Mouse (Mus musculus) retina, adult 2 months (tissue): ENCODE results near the gene Mgat3.

Experiments used
- DNase-seq: peaks from one replicate; pipeline ENCODE4 v3.0.0-alpha.2; 2012; ENCODE audit warnings: low read depth, low spot score

Gene Mgat3

DNA sequence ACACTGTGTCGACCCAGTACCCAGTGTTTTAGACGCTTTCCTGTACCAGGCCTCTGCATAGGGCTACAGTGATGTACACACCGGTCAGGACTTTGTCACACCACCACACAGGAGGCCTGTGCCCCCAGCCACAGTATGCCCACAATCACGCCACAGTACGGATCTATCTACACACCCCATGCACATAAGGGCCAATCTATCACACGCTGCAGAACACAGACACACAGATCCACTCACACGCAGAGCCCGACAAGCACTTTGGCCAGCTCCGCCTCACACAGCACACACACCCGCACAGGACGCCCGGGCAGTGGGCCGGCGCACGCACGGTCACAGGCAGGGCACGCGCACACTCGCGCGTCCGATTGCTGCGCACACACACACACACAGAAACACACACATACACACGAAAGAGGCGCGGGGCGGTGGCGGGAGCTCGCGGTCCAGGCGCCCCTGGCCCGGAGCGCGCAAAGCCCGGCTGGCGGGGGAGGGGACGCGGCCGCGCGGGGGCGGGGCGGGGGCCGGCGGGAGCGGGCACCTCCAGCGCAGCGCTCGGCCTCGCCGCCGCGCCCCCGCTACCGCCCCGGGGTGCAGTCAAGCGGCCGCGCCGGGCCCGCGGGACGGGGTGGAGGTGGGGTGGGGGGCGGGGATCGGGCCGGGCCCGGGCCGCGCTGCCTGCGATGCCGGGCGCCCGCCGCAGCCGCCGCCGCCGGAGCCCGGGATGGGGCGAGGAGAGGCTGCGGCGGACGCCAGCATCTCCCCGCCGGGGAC is at the start of gene Mgat3:
Mgat3 (plus strand) TSS at position 721 of the 771 bp plus-strand sequence.
- DNase-seq: peak; percentile 18

DNA sequence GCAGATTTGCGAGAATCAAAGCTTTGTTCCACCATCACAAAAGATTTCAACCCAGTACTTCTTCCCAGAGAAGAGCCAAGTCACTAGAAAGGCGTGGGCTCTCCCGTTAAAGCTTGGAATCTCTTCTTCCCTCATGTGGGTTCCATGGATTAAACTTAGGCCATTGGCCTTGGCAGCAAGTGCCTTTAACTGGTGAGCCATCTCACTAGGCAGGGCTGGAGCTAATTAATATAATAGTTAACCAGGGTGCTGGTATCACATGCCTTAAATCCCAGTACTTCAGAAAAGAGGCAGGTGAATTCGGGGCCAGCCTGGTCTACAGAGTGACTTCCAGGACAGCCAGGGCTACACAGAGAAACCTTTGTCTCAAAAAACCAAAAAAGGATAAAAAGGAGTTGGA is 48.9 kb upstream of the Mgat3 start:
- no peak for DNase-seq

DNA sequence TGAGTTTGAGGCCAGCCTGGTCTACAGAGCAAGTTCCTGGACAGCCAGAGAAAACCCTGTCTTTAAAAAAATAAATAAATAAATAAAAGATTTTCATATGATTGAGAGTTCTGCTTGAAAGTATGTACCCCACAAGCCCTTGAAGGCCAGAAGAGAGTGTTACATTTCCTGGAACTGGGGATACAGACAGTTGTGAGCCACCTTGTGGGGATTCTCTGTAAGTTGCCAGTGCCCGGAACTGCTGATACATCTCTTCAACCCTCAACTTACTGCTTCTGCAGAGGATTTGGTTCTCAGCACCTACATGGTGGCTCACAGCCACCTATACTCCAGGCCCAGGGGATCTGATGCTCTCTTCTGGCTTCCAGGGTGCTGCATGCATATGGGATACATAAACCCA is 46.3 kb upstream of the Mgat3 start:
- DNase-seq: no peak

DNA sequence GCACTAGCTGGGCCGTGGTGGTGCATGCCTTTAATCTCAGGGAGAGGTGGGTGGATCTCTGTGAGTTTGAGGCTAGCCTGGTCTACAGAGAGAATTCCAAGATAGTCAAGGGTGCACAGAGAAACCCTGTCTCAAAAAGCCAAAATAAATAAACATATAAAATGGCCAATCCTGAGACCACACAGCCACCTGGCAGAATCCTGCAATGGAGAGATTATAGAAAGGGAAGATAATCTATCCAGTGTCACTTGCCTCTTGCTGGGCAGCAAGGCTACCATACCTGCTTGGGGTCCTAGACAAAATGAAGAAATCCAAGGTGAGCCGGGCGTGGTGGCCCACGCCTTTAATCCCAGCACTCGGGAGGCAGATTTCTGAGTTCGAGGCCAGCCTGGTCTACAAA is 43.5 kb upstream of the Mgat3 start:
- DNase-seq: no peak

DNA sequence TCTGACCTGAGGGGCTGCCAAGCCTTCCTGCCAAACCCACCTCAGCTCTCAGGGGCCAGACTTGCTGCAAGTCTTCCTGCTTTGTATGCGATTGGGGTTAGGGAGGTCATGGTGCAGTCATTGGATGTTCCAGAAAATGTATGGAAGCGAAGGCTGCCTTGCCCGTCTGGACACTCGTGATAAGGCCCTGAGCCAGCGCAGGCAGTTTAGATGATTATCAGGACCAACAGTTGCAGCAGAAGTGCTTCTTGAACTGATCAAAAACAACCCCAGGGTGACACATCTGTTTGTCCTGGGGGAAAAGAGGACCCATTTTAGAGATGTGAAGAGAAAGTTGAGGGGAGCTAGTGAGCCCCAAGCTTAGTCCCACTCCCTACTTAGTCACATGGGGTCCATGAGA is 42.8 kb upstream of the Mgat3 start:
- DNase-seq: no peak

DNA sequence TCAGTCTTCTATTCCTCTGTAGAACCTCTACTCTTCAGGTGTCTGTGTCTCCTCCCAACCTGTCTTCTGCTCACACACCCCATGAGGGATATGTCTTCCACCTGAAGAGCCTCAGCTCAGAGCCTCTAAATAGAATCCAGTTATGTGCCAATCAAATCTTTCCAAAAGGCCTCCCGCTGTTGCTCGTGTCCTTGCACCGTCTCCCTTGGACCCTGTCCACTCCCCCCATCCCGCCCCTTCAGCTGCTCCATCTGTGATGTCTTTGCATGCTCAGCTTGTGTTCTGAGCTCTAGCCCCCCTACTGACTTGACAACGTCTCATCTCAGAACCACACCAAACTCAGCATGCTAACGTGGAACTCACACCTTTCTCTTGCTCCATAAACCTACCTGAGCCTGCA is 42.1 kb upstream of the Mgat3 start:
- DNase-seq: no peak

DNA sequence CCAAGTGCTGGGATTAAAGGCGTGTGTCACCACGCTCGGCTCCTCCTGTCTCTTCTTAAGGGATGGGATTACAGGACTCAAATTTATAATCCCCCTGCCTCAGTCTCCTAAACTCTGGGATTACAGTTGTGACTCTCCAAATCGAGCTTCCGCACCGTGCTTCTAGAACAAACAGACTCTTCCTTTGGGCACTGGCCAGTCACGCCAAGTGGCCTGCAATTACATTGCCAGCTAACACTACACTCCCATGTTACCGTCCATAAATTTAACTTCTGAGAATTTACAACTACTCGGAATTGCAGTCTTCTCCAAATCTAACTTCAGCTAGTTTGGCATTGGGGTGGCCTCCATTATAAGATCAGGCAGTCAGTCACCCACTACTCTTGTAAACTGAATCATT is 41.1 kb upstream of the Mgat3 start:
- DNase-seq: no peak

DNA sequence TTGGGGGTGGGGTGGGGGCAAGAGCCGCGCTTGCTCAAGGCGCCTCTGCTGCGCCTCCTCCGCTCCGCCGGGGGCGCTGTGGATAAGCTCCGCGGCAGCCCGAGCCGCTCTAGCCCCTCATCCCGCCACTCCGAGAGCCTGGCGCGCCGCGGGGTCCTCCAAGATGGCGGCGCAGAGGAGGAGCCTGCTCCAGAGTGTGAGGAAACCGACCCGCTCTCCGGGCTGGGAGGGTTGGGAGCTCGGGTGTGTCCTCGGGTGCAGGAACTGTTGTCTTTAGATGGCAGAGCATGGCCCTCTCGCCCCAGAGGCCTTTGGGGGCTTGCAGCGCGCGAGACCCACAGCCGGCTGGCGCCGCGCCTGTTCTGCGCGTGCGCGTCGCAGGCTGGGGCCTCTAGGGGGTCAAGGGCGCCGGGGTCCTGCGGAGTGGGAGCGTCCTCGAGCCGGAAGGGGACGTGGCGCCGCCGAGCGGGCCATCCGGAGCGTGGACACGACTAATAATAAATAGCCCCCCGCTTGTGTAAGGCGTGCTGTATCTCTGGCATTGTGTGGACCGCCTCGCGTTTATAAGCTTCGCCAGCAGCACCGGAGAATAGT is 40.4 kb upstream of the Mgat3 start, which contains the start of gene Tab1:
Tab1 (plus strand) TSS at position 135 of the 594 bp plus-strand sequence.
- peak; percentile 78 for DNase-seq

DNA sequence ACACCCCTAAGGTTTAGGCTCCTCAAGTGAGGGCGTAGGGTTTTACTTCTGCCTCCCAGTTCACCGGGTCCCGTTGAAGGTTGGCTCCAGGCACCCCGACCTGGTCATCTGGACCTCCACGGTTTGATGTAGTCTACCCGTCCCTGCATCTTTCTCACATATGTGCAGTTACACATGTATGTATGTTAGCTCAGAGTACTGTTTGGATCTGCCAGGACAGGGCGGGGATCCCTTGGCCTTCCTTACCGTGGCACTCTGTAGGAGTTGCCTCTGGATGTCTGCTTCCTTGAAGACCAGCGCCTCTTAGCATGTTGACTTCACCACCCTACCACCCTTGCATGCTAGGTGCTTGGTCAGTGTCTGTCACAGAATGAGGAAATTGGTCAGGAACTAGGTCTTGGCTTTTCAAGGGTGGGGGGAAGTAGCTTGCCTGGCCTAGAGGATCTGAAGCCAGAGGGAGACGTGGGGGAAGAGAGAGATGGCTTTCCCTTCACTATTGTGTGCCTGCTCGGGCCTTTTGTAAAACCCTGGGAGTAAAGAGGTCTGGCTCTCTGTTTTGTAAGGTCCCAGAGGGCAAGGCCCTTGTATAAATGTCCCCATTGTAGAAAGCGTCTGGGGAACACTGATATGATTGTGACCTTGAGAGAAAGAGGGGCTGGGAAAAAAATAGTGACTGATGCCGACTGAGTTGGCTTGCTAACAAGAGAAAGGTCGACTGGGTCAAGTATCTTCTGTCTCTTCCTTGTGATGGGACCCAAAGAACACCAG is 39.7 kb upstream of the Mgat3 start:
- DNase-seq: no peak

DNA sequence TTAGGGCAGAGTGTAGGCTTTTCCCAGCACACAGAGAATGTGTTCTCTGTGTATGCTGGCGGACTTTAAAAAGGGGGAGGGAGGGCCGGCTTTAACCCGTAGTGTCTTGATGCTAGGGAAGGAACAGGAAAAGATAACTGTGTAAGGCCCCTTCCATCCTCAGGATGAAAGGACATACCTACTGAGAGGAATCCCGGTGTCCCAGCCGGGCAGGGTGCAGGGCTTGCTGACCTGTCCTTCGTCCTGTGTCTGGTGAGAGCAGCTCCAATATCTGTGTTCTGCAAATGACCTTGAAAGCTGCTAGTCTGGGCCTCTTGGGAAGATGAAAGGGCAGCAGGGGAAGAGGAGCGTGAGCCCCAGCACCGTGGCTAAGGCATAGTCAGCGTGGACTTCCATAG is 39.1 kb upstream of the Mgat3 start:
- DNase-seq: no peak

DNA sequence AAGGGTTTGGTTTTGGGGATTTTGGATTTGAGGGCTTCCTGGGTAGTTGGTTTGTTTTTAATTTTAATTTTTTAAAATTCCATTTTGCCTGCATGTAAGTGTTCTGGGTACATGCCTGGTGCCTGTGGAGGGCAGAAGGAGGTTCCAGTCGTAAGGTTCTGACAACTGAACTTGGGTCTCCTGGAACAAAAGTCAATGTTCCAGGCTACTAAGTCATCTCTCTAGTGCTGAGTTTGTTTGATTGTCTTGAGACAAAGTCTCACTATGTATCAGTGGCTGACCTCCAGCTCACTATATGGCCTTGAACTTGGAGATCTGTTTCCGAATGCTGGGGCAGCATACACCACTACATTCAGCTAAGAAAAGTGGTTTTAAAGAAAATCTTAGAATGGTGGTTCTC is 38.0 kb upstream of the Mgat3 start:
- no peak for DNase-seq

DNA sequence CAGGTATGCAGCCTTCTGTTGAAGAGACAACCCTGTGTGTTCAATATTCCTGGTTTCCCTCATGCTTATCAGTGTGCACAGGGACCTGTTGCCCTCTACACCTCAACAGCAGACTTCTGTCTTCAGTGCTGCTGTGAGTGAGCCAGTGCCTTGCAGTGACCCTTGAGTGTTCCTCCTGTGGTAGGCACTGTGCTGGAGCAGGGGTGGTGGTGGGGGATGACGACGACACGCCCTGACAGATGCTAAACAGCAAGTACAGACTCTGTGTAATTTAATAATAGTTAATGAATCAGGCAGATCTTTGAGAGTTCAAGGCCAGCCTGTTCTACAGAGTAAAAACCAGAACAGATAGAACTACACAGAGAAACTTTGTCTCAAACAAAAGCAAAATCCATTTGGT is 36.9 kb upstream of the Mgat3 start:
- no peak for DNase-seq

DNA sequence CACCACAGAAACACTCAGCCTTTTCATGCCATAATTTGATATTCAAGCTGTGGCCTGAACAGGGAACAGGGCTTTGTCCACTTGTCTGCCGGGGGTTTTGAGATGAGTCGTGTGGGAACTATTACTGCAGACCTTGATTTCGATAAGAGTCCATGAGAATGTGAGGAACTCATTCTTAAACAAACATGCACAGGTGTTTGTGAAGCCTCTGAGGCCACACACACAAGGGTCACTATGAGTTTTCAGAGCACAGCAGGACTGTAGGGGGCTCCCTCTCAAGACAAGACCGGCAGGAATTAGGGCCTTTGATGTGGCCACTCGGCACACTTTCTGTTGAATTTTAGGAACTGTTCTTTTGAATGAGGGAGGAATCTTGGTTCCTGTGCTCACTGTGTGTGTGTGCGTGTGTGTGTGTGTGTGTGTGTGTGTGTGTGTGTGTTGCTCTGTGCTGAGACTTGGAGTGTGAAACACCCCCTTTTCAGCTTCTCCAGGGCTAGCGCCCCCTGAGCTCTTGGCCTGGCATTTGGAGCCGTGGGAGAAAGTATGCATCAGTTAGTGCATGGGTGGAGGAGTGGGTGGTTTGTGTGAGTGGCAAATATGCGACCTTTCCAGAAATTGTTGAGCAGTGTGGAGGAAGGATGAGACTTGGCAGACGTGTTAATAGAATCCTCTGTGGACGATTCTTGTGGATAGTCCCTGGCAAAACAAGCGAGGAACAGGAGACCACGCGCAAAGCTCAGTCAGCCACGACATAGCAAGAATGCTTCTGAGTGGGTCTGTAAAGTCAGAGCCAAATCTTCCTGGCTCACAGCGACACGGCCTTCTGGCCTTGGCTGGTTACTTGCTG is 35.4 kb upstream of the Mgat3 start:
- no peak for DNase-seq

DNA sequence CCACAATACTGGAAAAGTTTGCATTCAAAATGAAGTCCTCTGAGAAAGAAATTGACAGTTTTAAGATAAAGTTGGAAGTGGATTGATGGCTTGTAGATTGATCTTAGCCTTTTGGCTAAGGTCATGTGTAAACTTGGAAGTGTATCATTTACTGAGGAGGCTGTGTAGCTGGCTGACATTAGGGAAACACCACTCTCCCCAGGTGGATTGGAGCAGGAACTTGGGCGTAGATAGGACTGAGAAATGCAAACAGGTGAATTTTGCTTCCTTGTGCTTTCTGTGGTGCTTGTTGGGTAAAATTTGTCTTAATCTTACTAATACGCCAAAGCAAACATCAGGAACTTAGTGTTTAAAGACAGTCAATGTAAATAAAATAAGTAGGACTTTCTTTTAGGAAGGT is 33.2 kb upstream of the Mgat3 start:
- DNase-seq: no peak

DNA sequence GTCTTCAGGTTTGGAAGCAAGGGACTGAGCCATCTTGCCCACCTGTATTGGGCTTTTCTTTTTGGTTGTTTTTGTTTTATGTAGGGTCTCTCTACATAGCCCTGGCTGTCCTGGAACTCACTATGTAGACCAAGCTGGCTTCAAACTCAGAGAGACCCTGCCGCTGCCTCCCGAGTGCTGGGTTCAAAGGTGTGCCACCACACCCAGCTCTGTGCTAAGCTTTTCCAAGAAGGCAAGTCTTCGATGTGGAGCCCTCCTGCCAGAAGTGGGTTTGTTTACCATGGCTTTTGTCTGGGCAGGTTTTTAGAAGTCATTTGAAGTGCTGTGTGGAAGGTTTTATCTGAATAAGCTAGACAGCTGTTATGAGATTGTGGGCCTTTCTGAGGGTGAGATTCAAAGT is 32.6 kb upstream of the Mgat3 start:
- DNase-seq: no peak

DNA sequence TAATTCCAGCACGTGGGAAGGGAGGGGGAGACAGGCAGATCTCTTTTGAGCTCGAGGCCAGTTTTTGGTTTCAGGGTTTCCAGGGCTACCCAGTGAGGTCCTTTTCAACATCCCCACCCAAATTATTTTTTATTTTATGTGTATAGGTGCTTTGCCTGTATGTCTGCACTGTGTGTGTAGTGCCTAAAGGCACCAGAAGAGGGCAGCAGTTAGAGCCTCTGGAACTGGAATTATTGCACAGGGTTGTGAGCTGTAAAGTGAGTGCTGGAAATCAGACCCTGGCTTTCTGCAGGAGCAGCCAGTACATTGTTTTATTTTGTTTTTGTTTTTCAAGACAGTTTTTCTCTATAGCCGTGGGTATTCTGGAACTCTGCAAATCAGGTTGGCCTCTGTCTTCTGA is 31.4 kb upstream of the Mgat3 start:
- DNase-seq: no peak

DNA sequence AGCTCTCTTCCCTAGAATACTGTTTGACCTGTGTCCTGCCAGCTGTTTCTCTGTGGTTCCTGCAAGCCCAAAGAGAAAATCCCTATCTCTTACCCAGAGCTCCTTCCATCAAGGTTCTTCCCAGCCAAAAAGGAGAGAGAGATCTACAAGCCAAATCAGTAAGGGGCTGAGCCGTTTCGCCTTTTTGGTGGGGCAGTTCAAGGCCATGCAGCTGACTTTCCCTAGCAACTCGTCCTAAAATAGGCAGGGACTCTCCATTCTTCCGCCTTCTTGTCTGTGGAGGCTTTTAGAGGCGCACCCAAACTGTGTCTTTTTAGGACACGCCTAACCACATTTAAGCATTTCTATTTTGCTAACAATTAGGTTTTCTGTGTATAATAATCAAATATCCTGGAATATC is 29.8 kb upstream of the Mgat3 start:
- no peak for DNase-seq

DNA sequence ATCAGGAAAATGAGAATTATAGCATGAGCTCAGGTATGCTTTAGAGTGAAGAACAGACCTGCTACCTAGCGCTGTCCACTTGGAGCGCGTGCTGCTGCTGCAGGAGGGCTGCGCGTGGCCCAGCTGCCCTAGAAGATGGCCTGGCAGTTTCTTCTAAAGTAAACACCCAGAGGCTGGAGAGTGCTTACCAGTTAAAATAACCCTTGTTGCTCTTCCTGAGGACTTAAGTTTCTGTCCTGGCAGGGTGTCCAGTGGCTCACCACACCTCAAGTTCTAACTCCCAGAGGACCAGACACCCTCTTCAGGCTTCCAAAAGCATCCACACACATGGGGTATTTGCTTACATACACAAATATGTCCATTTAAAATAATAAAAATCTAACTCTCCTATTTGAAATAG is 28.1 kb upstream of the Mgat3 start:
- no peak for DNase-seq

DNA sequence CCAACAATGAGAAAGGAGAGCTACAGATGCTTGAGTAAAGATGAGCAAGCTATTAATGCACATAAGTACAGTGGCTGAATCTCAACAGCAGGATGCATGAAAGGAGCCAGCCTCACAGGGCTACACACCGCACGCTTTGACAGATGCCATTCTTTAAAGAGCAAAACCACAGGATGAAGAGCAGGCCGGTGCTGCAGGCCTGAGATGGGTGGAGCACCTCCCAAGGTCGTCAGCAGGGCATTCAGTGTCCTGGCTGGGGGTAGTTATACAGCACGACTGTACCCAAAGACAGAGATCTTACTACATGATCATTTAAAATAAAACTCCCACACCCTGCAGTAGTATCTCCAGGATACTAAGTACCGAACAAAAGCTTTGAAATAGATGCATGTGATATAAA is 27.4 kb upstream of the Mgat3 start:
- DNase-seq: no peak

DNA sequence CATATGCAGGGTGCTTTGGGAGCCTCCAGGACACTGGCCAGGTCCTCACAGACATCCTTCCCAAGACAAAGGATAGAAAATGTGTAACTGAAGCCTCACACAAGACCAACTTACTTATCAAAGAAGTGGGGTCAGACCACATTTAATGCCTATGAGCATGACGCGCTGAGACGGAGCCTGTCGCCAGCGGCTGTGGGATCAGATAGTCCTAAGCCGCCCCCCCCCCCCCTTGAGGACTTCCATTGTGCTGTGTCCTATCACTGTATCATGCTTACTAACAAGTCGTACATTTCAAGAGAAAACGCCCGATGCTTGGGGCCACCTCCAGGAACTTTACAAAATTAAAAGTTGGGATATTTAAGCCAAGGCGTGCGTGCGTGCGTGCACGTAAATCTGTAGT is 26.4 kb upstream of the Mgat3 start:
- DNase-seq: no peak

DNA sequence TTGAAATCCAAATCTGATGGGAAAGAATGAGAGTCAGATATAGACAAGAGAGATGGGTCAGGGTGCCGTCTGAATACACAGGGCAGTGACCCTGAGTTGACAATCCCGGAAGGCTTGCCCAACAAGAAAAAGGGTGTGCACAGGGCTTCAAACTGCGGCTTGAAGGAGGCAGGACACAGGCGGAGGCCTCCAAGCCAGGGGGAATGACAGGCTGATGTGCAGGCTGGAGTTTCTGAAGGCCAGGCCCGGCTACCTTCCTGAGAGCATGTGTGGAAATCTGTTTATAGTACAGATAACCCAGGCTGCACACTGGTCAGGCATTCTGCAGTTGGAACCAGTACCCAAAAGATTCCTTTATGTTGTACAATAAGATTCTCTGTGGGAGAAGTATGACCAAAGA is 26.0 kb upstream of the Mgat3 start:
- no peak for DNase-seq

DNA sequence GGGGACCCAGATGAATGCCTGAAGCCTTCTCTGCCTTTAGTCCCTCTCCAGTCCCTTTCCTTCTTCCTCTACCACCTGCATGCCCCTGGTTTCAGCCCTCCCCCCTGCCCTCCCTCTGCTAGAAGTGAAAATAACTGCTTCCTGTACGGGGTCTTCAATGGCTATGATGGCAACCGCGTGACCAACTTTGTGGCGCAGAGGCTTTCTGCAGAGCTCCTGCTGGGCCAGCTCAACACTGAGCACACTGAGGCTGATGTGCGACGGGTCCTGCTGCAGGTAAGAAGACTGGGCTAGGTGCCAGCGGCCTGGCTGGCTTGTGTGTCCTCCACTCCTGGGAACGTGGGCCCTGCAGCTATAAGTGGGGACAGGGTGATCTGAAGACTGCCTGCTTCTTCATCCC is 25.0 kb upstream of the Mgat3 start:
- DNase-seq: no peak
